Mouse (Mus musculus): ENCODE measurements around the gene Mzf1. TPM values are rescaled to one million over a fixed set of nuclear protein-coding genes. Genes with fewer than 3 reads are reported as not detected.

The Mzf1 gene
- polyA plus RNA-seq (2012; rRNA removed): 0.90 and 1.4 TPM in 2 replicates

DNA sequence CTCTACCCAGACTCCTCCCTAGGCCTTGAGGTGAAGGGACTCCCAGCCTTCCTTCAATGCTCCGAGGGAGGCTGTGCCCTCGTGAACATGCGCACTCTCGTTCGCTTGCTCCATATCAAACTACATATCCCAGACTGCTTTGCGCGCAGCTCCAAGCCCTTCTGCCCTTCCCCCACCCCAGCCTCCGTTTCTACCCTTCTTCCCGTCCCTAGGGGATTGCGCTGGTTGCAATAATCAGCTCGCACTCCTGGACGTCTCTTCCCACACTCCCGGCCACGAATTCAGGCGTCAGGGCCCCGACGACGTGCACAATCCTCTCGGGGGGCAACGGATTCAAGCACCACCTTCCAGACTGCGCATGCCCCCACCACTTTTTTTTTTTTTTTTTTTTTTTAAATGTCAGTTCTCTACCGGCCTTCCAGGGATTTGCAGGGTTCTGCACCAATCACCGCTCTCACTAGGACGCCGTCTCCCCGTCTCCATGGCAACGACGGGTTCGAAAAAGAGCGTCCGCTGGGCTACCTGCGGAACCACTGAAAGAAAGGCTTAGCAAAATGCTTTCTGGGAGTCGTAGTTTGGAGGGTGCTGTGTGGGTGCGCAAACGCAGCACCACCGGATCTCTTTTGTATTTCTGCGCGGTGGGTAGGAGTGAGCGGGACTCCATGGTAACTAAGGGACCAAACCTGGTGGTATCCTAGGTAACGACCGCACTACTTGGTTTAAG, at the start of gene Mzf1:
Mzf1 (minus strand) TSS at position 478 of the 724 bp plus-strand sequence.

GRCm38 (mm10) chr7:13095073-13095472, 40.5 kb upstream of the Mzf1 start, which contains the start of gene Vmn1r85:
Gene Vmn1r85, minus strand, starts transcription at chr7:13095173.

GRCm38 (mm10) chr7:13037901-13038555, 16.5 kb downstream of the Mzf1 start, which contains the start of gene Ube2m:
Gene Ube2m, minus strand, starts transcription at chr7:13038275.

DNA sequence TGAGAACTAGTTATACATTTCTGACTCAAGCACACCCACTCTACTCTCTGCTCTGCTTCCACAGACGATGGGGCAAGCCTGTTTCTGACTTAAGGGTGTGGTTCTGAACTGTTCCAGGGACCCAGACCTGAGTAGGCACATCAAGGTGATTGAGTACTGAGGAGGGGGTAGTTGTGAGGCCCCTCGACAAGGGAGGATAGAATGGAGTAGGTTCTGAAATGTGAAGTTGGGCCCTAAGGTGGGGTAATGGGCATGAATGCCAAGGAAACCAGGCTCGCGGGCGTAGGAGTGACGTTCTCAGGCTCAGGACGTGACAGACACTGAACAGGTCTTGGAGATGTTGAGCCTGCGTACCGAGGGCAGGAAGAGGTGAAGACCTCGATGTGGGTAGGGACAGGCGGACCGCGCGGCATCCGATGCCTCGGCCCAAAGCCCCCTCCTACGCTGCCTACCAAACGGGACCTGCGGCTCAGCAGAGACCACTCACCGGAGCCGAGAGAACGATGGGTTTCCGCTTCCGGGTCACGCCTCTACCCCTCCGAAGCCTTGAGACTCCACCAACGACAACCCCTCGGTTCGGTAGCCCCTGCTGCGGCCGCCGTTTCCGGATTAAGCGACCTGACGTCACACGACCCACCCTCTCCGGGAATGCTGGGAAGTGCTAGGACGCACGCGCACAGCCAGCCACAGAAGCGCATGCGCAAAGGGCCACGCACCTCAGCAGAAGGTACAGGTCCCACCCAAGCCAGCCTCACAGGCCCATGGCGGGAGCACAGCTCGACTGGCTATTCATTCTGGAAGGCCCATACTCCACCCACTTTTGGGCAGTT, 20.2 kb downstream of the Mzf1 start, which contains the start of gene Chmp2a:
Chmp2a (minus strand) TSS at position 660 of the 830 bp plus-strand sequence.

GRCm38 (mm10) chr7:13010005-13010908, 44.3 kb downstream of the Mzf1 start, which contains the start of gene Zbtb45:
Gene Zbtb45, minus strand, starts transcription at chr7:13010034.

GRCm38 (mm10) chr7:12998851-12999250, 55.7 kb downstream of the Mzf1 start, which contains the start of gene Trim28:
Gene Trim28, plus strand, starts transcription at chr7:12999114.

DNA sequence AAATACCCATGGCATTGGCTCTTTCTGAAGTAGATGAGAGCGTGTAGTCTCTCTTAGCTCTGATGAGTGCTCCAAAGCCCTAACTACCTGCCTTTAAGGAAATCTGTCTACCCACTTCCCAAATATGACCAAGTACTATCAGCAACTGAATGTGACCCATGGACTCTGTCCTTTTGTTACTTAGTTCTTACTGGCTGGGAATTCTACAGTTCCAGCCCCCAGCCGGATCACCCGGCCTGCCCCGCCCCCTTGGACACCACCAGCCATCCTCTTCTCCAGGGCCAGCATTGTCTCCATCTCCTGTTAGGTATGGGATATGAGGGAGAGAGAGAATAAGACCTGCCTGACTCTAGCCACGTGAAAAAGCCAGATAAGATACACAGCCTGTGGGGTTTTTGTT, 56.5 kb downstream of the Mzf1 start, which contains the start of gene Slc27a5:
Slc27a5 (minus strand) TSS at position 140 of the 400 bp plus-strand sequence.

Other genes with a start within 250 kb of the Mzf1 start
- gene Zfp329, start 235.9 kb downstream of the Mzf1 start, polyA plus RNA-seq (2012; rRNA removed): 0.03 and 0.14 TPM in 2 replicates
- 3.0 and 4.1 TPM in 2 replicates for gene Zfp110, start 220.0 kb downstream of the Mzf1 start, polyA plus RNA-seq (2012; rRNA removed)
- 0.08 and 0.09 TPM in 2 replicates for gene Zfp128, start 173.6 kb downstream of the Mzf1 start, polyA plus RNA-seq (2012; rRNA removed)
- 3.3 and 4.5 TPM in 2 replicates for gene Zscan22, start 156.9 kb downstream of the Mzf1 start, polyA plus RNA-seq (2012; rRNA removed)
- gene Rps5, start 132.5 kb downstream of the Mzf1 start, polyA plus RNA-seq (2012; rRNA removed): 722 and 906 TPM in 2 replicates
- gene Rnf225, start 127.3 kb downstream of the Mzf1 start, polyA plus RNA-seq (2012; rRNA removed): 4.4 and 15.1 TPM in 2 replicates
- gene Zfp324, start 88.9 kb downstream of the Mzf1 start, polyA plus RNA-seq (2012; rRNA removed): 2.7 and 3.2 TPM in 2 replicates
- gene Zfp446, start 76.9 kb downstream of the Mzf1 start, polyA plus RNA-seq (2012; rRNA removed): 1.7 and 2.2 TPM in 2 replicates
- gene Slc27a5, start 56.6 kb downstream of the Mzf1 start, polyA plus RNA-seq (2012; rRNA removed): 0.25 and 0.30 TPM in 2 replicates
- 112 and 127 TPM in 2 replicates for gene Trim28, start 55.6 kb downstream of the Mzf1 start, polyA plus RNA-seq (2012; rRNA removed)
- gene Zbtb45, start 44.7 kb downstream of the Mzf1 start, polyA plus RNA-seq (2012; rRNA removed): 13.1 and 16.8 TPM in 2 replicates
- gene Chmp2a, start 20.0 kb downstream of the Mzf1 start, polyA plus RNA-seq (2012; rRNA removed): 26.8 and 30.0 TPM in 2 replicates
- 50.8 and 68.7 TPM in 2 replicates for gene Ube2m, start 16.5 kb downstream of the Mzf1 start, polyA plus RNA-seq (2012; rRNA removed)
- gene Vmn1r85, start 40.4 kb upstream of the Mzf1 start, polyA plus RNA-seq (2012; rRNA removed): not detected in 2 replicates
- not detected in 2 replicates for gene Vmn1r86, start 65.2 kb upstream of the Mzf1 start, polyA plus RNA-seq (2012; rRNA removed)
- gene Vmn1r87, start 85.4 kb upstream of the Mzf1 start, polyA plus RNA-seq (2012; rRNA removed): not detected in 2 replicates
- gene Vmn1r88, start 104.8 kb upstream of the Mzf1 start, polyA plus RNA-seq (2012; rRNA removed): not detected in 2 replicates
- gene Vmn1r89, start 158.3 kb upstream of the Mzf1 start, polyA plus RNA-seq (2012; rRNA removed): not detected in 2 replicates
- gene Lig1, start 222.5 kb upstream of the Mzf1 start, polyA plus RNA-seq (2012; rRNA removed): 3.1 and 4.0 TPM in 2 replicates
- gene Zswim9, start 224.0 kb upstream of the Mzf1 start, polyA plus RNA-seq (2012; rRNA removed): 1.1 and 1.8 TPM in 2 replicates

All from stomach, adult 2 months (tissue).